In genomic region chr2:173020430-173020829, GRCm38 (mm10) we compare ENCODE assay signal across 8 mouse cellular contexts. TPM values are rescaled to one million over a fixed set of nuclear protein-coding genes. Genes with fewer than 3 reads are reported as not detected.
DNase-seq lines count a peak whose midpoint lies in the region; ATAC-seq and TF ChIP-seq lines count a peak whose summit lies in the region.

Gene Rbm38, plus strand, starts transcription at chr2:173020498.

- peaks cover 17% of the 10 kb centered on the region; the same call in 1 of the 2 replicates for H3K4me1 ChIP-seq in lung, postnatal 0 days (ENCODE audit: insufficient read depth, low read depth, low read length)
- peaks cover 23% of the 10 kb centered on the region for H3K4me1 ChIP-seq in brown adipose tissue, adult 24 weeks (ENCODE audit: control insufficient read depth, insufficient read depth, insufficient read length, low read length)
- H3K4me1 ChIP-seq in limb, embryonic 12.5 days (replicated peaks): peaks cover 47% of the 10 kb centered on the region
- peaks cover 56% of the 10 kb centered on the region for H3K4me1 ChIP-seq in neural tube, embryonic 15.5 days

- no peaks in the 10 kb centered on the region for H3K9me3 ChIP-seq in lung, postnatal 0 days (ENCODE audit: low read length)
- H3K9me3 ChIP-seq in limb, embryonic 12.5 days: no peaks in the 10 kb centered on the region
- H3K9me3 ChIP-seq in neural tube, embryonic 15.5 days (replicated peaks): no peaks in the 10 kb centered on the region

- H3K4me2 ChIP-seq in lung, postnatal 0 days (replicated peaks; ENCODE audit: low read depth, low read length): peak within 1 kb of the TSS; percentile 94
- H3K4me2 ChIP-seq in limb, embryonic 12.5 days: peak within 1 kb of the TSS; percentile 80
- H3K4me2 ChIP-seq in neural tube, embryonic 15.5 days: peak within 1 kb of the TSS; percentile 92

- H3K27me3 ChIP-seq in lung, postnatal 0 days (replicated peaks; ENCODE audit: insufficient read depth, low read length): no peaks in the 10 kb centered on the region
- H3K27me3 ChIP-seq in limb, embryonic 12.5 days: peaks cover 23% of the 10 kb centered on the region
- H3K27me3 ChIP-seq in neural tube, embryonic 15.5 days (replicated peaks): peaks cover 28% of the 10 kb centered on the region

- 39% methylated on average over 11 of the region's 11 CpGs for WGBS in lung, postnatal 0 days
- 31% methylated on average over 11 of the region's 11 CpGs for whole genome bisulfite sequencing in limb, embryonic 12.5 days
- 34% methylated on average over 11 of the region's 11 CpGs for WGBS in neural tube, embryonic 15.5 days

- ATAC-seq in lung, postnatal 0 days: no peak
- ATAC-seq in limb, embryonic 12.5 days (ENCODE audit: insufficient number of reproducible peaks, insufficient read depth, low FRiP score, low TSS enrichment, low read depth): no peak
- no peak for ATAC-seq in neural tube, embryonic 15.5 days (ENCODE audit: low FRiP score)

- H3K4me3 ChIP-seq in lung, postnatal 0 days (ENCODE audit: low read depth, low read length): peak within 1 kb of the TSS; percentile 77
- H3K4me3 ChIP-seq in brown adipose tissue, adult 24 weeks (ENCODE audit: insufficient read depth, low read depth, low read length): peak within 1 kb of the TSS; percentile 60
- peak within 1 kb of the TSS; percentile 79 for H3K4me3 ChIP-seq in limb, embryonic 12.5 days (replicated peaks)
- H3K4me3 ChIP-seq in neural tube, embryonic 15.5 days (replicated peaks): peak within 1 kb of the TSS; percentile 91

- no peaks in the 10 kb centered on the region for H3K36me3 ChIP-seq in lung, postnatal 0 days (ENCODE audit: insufficient read depth, low read length)
- peaks cover 24% of the 10 kb centered on the region for H3K36me3 ChIP-seq in limb, embryonic 12.5 days
- H3K36me3 ChIP-seq in neural tube, embryonic 15.5 days: peaks cover 7% of the 10 kb centered on the region

- TF ChIP-seq CTCF in lung, postnatal 0 days (IDR thresholded peaks at IDR 0.05): no peak

- no peak within 1 kb of the TSS for H3K27ac ChIP-seq in lung, postnatal 0 days (ENCODE audit: low read length)
- H3K27ac ChIP-seq in brown adipose tissue, adult 24 weeks (replicated peaks; ENCODE audit: low read depth, low read length): no peak within 1 kb of the TSS
- H3K27ac ChIP-seq in limb, embryonic 12.5 days: no peak within 1 kb of the TSS
- H3K27ac ChIP-seq in neural tube, embryonic 15.5 days (replicated peaks): no peak within 1 kb of the TSS

- no peak for DNase-seq in lung, postnatal 0 days (ENCODE audit: low spot score)
- no peak for DNase-seq in lung, postnatal 36 days
- DNase-seq in heart, adult 8-10 months (ENCODE audit: low spot score): no peak
- DNase-seq in MN1 (ENCODE audit: low spot score) (no peak), adipocyte (ENCODE audit: low spot score) (no peak)

- TF ChIP-seq EP300 in lung, postnatal 0 days (IDR thresholded peaks at IDR 0.05): no peak

- H3K9ac ChIP-seq in lung, postnatal 0 days (replicated peaks; ENCODE audit: low read depth): no peak within 1 kb of the TSS
- peak within 1 kb of the TSS; percentile 46 for H3K9ac ChIP-seq in limb, embryonic 12.5 days (replicated peaks)
- peak within 1 kb of the TSS; percentile 14; the same call in 1 of the 2 replicates for H3K9ac ChIP-seq in neural tube, embryonic 15.5 days (replicated peaks)

RNA-seq across cellular contexts. Expression of gene Rbm38, which starts in this region (rescaled TPM):
- 12.8 and 15.2 TPM in 2 replicates for polyA plus RNA-seq in lung, postnatal 0 days (2015; fragmentation: Nextera tagmentation; extraction: Ambion mirVana)
- polyA plus RNA-seq in brown adipose tissue, adult 24 weeks (2012; ENCODE audit: insufficient read depth, insufficient read length, missing spikeins): 13.5 and 14.5 TPM in 2 replicates
- total RNA-seq in heart, adult 8-10 months (2022): 100 to 1,000 TPM; 143 to 197 (median 166) TPM
- polyA plus RNA-seq in limb, embryonic 12.5 days (2016; fragmentation: Nextera tagmentation; extraction: Ambion mirVana): 40.1 and 45.6 TPM in 2 replicates
- polyA plus RNA-seq in neural tube, embryonic 15.5 days (2015; fragmentation: Nextera tagmentation; extraction: Ambion mirVana): 11.5 and 22.7 TPM in 2 replicates
